Mouse (Mus musculus): ENCODE measurements around the gene Hrc. TPM values are rescaled to one million over a fixed set of nuclear protein-coding genes. Genes with fewer than 3 reads are reported as not detected.

The Hrc gene
- polyA plus RNA-seq, 1 experiment from 2014 or later, result 0.68 TPM

GRCm38 (mm10) chr7:45323069-45323468 lies 12.0 kb upstream of the Hrc start:
- no peaks in the 10 kb centered on the region for H3K36me3 ChIP-seq (ENCODE audit: control insufficient read depth, insufficient read depth, low read length)
- DNase-seq (ENCODE audit: low spot score), result no peak
- 92% methylated on average over 5 of the region's 5 CpGs for WGBS
- no peaks in the 10 kb centered on the region for H3K4me1 ChIP-seq (replicated peaks; ENCODE audit: control insufficient read depth, insufficient read depth, low read length)
- H3K27me3 ChIP-seq (ENCODE audit: control insufficient read depth, insufficient read depth, low read length), result no peaks in the 10 kb centered on the region
- no peak overlapping the region for H3K4me3 ChIP-seq (ENCODE audit: low read depth, low read length)
- no peak overlapping the region for H3K4me2 ChIP-seq (replicated peaks; ENCODE audit: low read depth, low read length)
- no peak overlapping the region for H3K9ac ChIP-seq (ENCODE audit: low read depth, low read length)
- H3K9me3 ChIP-seq (ENCODE audit: control insufficient read depth, low read length), result no peaks in the 10 kb centered on the region
- no peak for ATAC-seq (ENCODE audit: low FRiP score)
- no peak overlapping the region for H3K27ac ChIP-seq (ENCODE audit: low read depth, low read length)

GRCm38 (mm10) chr7:45325800-45326199 lies 9.3 kb upstream of the Hrc start:
- no peak overlapping the region for H3K4me3 ChIP-seq (ENCODE audit: low read depth, low read length)
- no peak overlapping the region for H3K4me2 ChIP-seq (replicated peaks; ENCODE audit: low read depth, low read length)
- H3K27ac ChIP-seq (ENCODE audit: low read depth, low read length), result no peak overlapping the region
- H3K36me3 ChIP-seq (ENCODE audit: control insufficient read depth, insufficient read depth, low read length), result no peaks in the 10 kb centered on the region
- H3K4me1 ChIP-seq (replicated peaks; ENCODE audit: control insufficient read depth, insufficient read depth, low read length), result no peaks in the 10 kb centered on the region
- H3K9me3 ChIP-seq (ENCODE audit: control insufficient read depth, low read length), result no peaks in the 10 kb centered on the region
- DNase-seq (ENCODE audit: low spot score) (no peak), ATAC-seq (ENCODE audit: low FRiP score) (no peak)
- H3K9ac ChIP-seq (ENCODE audit: low read depth, low read length), result no peak overlapping the region
- H3K27me3 ChIP-seq (ENCODE audit: control insufficient read depth, insufficient read depth, low read length), result no peaks in the 10 kb centered on the region

GRCm38 (mm10) chr7:45328841-45329475 lies 6.1 kb upstream of the Hrc start:
- Histone ChIP-seq H3K27me3 (ENCODE audit: control insufficient read depth, insufficient read depth, low read length) (no peaks in the 10 kb centered on the region), H3K4me1 (replicated peaks; ENCODE audit: control insufficient read depth, insufficient read depth, low read length) (peaks cover 6% of the 10 kb centered on the region; the same call in 1 of the 2 replicates), H3K36me3 (ENCODE audit: control insufficient read depth, insufficient read depth, low read length) (no peaks in the 10 kb centered on the region), H3K9me3 (ENCODE audit: control insufficient read depth, low read length) (no peaks in the 10 kb centered on the region), H3K9ac (ENCODE audit: low read depth, low read length) (no peak overlapping the region), H3K4me2 (replicated peaks; ENCODE audit: low read depth, low read length) (no peak overlapping the region), H3K27ac (ENCODE audit: low read depth, low read length) (no peak overlapping the region), H3K4me3 (ENCODE audit: low read depth, low read length) (no peak overlapping the region)
- ATAC-seq (ENCODE audit: low FRiP score) (no peak), DNase-seq (ENCODE audit: low spot score) (no peak)
- 81% methylated on average over 13 of the region's 13 CpGs for WGBS

GRCm38 (mm10) chr7:45331502-45331901 lies 3.6 kb upstream of the Hrc start:
- Histone ChIP-seq H3K27ac (ENCODE audit: low read depth, low read length) (no peak overlapping the region), H3K4me3 (ENCODE audit: low read depth, low read length) (no peak overlapping the region), H3K27me3 (ENCODE audit: control insufficient read depth, insufficient read depth, low read length) (0 out of 2 replicates have a peak, but pooled peaks cover 2% of the 10 kb centered on the region), H3K9ac (ENCODE audit: low read depth, low read length) (no peak overlapping the region), H3K36me3 (ENCODE audit: control insufficient read depth, insufficient read depth, low read length) (no peaks in the 10 kb centered on the region), H3K4me1 (replicated peaks; ENCODE audit: control insufficient read depth, insufficient read depth, low read length) (peaks cover 8% of the 10 kb centered on the region; the same call in 1 of the 2 replicates), H3K9me3 (ENCODE audit: control insufficient read depth, low read length) (no peaks in the 10 kb centered on the region), H3K4me2 (replicated peaks; ENCODE audit: low read depth, low read length) (no peak overlapping the region)
- 79% methylated on average over 6 of the region's 6 CpGs for WGBS
- DNase-seq (ENCODE audit: low spot score) (no peak), ATAC-seq (ENCODE audit: low FRiP score) (no peak)

GRCm38 (mm10) chr7:45332685-45333425 lies 2.2 kb upstream of the Hrc start:
- peaks cover 5% of the 10 kb centered on the region; the same call in 1 of the 2 replicates for H3K27me3 ChIP-seq (ENCODE audit: control insufficient read depth, insufficient read depth, low read length)
- no peaks in the 10 kb centered on the region for H3K9me3 ChIP-seq (ENCODE audit: control insufficient read depth, low read length)
- ATAC-seq (ENCODE audit: low FRiP score) (peak; percentile 65), DNase-seq (ENCODE audit: low spot score) (peak; percentile 69)
- no peak overlapping the region for H3K27ac ChIP-seq (ENCODE audit: low read depth, low read length)
- H3K4me2 ChIP-seq (replicated peaks; ENCODE audit: low read depth, low read length), result peak overlapping the region; percentile 98
- peak overlapping the region; percentile 67 for H3K9ac ChIP-seq (ENCODE audit: low read depth, low read length)
- no peaks in the 10 kb centered on the region for H3K36me3 ChIP-seq (ENCODE audit: control insufficient read depth, insufficient read depth, low read length)
- H3K4me1 ChIP-seq (replicated peaks; ENCODE audit: control insufficient read depth, insufficient read depth, low read length), result peaks cover 8% of the 10 kb centered on the region; the same call in 1 of the 2 replicates
- peak overlapping the region; percentile 58 for H3K4me3 ChIP-seq (ENCODE audit: low read depth, low read length)
- 3% methylated on average over 22 of the region's 22 CpGs for WGBS

- Histone ChIP-seq H3K4me3 (ENCODE audit: low read depth, low read length) (peak within 1 kb of the TSS; percentile 58), H3K4me2 (replicated peaks; ENCODE audit: low read depth, low read length) (peak within 1 kb of the TSS; percentile 98), H3K4me1 (replicated peaks; ENCODE audit: control insufficient read depth, insufficient read depth, low read length) (peaks cover 8% of the 10 kb centered on the region; the same call in 1 of the 2 replicates), H3K36me3 (ENCODE audit: control insufficient read depth, insufficient read depth, low read length) (no peaks in the 10 kb centered on the region), H3K9me3 (ENCODE audit: control insufficient read depth, low read length) (no peaks in the 10 kb centered on the region), H3K9ac (ENCODE audit: low read depth, low read length) (peak within 1 kb of the TSS; percentile 67), H3K27ac (ENCODE audit: low read depth, low read length) (0 out of 2 replicates have a peak within 1 kb of the TSS, but pooled peaks have one; percentile 4), H3K27me3 (ENCODE audit: control insufficient read depth, insufficient read depth, low read length) (peaks cover 5% of the 10 kb centered on the region; the same call in 1 of the 2 replicates)
- DNase-seq (ENCODE audit: low spot score) (peak; percentile 81), ATAC-seq (ENCODE audit: low FRiP score) (peak; percentile 59)
- under 1% methylated on average over 38 of the region's 38 CpGs for WGBS
Measured at GRCm38 (mm10) chr7:45333431-45333982, 1.6 kb upstream of the Hrc start, which contains the start of gene Trpm4. Gene Trpm4 (minus strand): TSS chr7:45333780.

- peaks cover 5% of the 10 kb centered on the region for H3K27me3 ChIP-seq (ENCODE audit: control insufficient read depth, insufficient read depth, low read length)
- DNase-seq (ENCODE audit: low spot score) (no peak), ATAC-seq (ENCODE audit: low FRiP score) (no peak)
- H3K9ac ChIP-seq (ENCODE audit: low read depth, low read length), result no peak overlapping the region
- H3K27ac ChIP-seq (ENCODE audit: low read depth, low read length), result no peak overlapping the region
- no peaks in the 10 kb centered on the region for H3K36me3 ChIP-seq (ENCODE audit: control insufficient read depth, insufficient read depth, low read length)
- H3K4me2 ChIP-seq (replicated peaks; ENCODE audit: low read depth, low read length), result no peak overlapping the region
- no peak overlapping the region for H3K4me3 ChIP-seq (ENCODE audit: low read depth, low read length)
- WGBS, result 31% methylated on average over 3 of the region's 3 CpGs
- peaks cover 8% of the 10 kb centered on the region for H3K4me1 ChIP-seq (replicated peaks; ENCODE audit: control insufficient read depth, insufficient read depth, low read length)
- no peaks in the 10 kb centered on the region for H3K9me3 ChIP-seq (ENCODE audit: control insufficient read depth, low read length)
Measured at GRCm38 (mm10) chr7:45334605-45335004, 485 bp upstream of the Hrc start.

GRCm38 (mm10) chr7:45336319-45336718 lies 1.2 kb downstream of the Hrc start:
- ATAC-seq (ENCODE audit: low FRiP score) (no peak), DNase-seq (ENCODE audit: low spot score) (no peak)
- no peak overlapping the region for H3K4me2 ChIP-seq (replicated peaks; ENCODE audit: low read depth, low read length)
- WGBS, result 95% methylated on average over 4 of the region's 4 CpGs
- H3K9ac ChIP-seq (ENCODE audit: low read depth, low read length), result no peak overlapping the region
- peaks cover 12% of the 10 kb centered on the region for H3K4me1 ChIP-seq (replicated peaks; ENCODE audit: control insufficient read depth, insufficient read depth, low read length)
- no peak overlapping the region for H3K27ac ChIP-seq (ENCODE audit: low read depth, low read length)
- H3K9me3 ChIP-seq (ENCODE audit: control insufficient read depth, low read length), result no peaks in the 10 kb centered on the region
- H3K36me3 ChIP-seq (ENCODE audit: control insufficient read depth, insufficient read depth, low read length), result no peaks in the 10 kb centered on the region
- no peak overlapping the region for H3K4me3 ChIP-seq (ENCODE audit: low read depth, low read length)
- H3K27me3 ChIP-seq (ENCODE audit: control insufficient read depth, insufficient read depth, low read length), result peaks cover 5% of the 10 kb centered on the region

Data from hindbrain, embryonic 11.5 days (tissue).